Mouse (Mus musculus): Measurements from ENCODE around the gene Vnn3.
A peak's percentile ranks its signal among the peaks of the same experiment; 100 is the strongest.

Gene Vnn3

GRCm38 (mm10) chr10:23851228-23851912, at the start of gene Vnn3:
TSS of gene Vnn3 (plus strand) at chr10:23851462.
- no peak for DNase-seq

GRCm38 (mm10) chr10:23802911-23803310, 48.4 kb upstream of the Vnn3 start:
- no peak for DNase-seq

GRCm38 (mm10) chr10:23804665-23805064, 46.6 kb upstream of the Vnn3 start:
- no peak for DNase-seq

- no peak for DNase-seq
These were observed 45.1 kb upstream of the Vnn3 start for GRCm38 (mm10) chr10:23806201-23806600.

GRCm38 (mm10) chr10:23811635-23812437, 39.4 kb upstream of the Vnn3 start:
- DNase-seq: peak; percentile 52

GRCm38 (mm10) chr10:23812438-23812759, 38.9 kb upstream of the Vnn3 start:
- DNase-seq: no peak

- DNase-seq: no peak
These were observed 38.2 kb upstream of the Vnn3 start for GRCm38 (mm10) chr10:23812852-23813766.

GRCm38 (mm10) chr10:23815168-23815567, 36.1 kb upstream of the Vnn3 start:
- peak; percentile 67 for DNase-seq

- no peak for DNase-seq
These were observed 35.0 kb upstream of the Vnn3 start for GRCm38 (mm10) chr10:23816241-23816640.

GRCm38 (mm10) chr10:23826516-23826915, 24.7 kb upstream of the Vnn3 start:
- no peak for DNase-seq

- no peak for DNase-seq
These were observed 15.0 kb upstream of the Vnn3 start for GRCm38 (mm10) chr10:23836003-23836964.

GRCm38 (mm10) chr10:23837115-23837514, 14.1 kb upstream of the Vnn3 start:
- DNase-seq: no peak

- DNase-seq: no peak
These were observed 12.4 kb upstream of the Vnn3 start for GRCm38 (mm10) chr10:23838910-23839309.

GRCm38 (mm10) chr10:23839368-23839767, 11.9 kb upstream of the Vnn3 start:
- DNase-seq: no peak

GRCm38 (mm10) chr10:23840496-23840895, 10.8 kb upstream of the Vnn3 start:
- DNase-seq: no peak

GRCm38 (mm10) chr10:23852096-23852495, 834 bp downstream of the Vnn3 start:
- no peak for DNase-seq

GRCm38 (mm10) chr10:23864362-23865312, 13.4 kb downstream of the Vnn3 start:
- no peak for DNase-seq

- DNase-seq: no peak
These were observed 29.4 kb downstream of the Vnn3 start for GRCm38 (mm10) chr10:23880695-23881094.

GRCm38 (mm10) chr10:23884910-23885309, 33.6 kb downstream of the Vnn3 start:
- DNase-seq: no peak

GRCm38 (mm10) chr10:23886060-23886459, 34.8 kb downstream of the Vnn3 start:
- DNase-seq: no peak

- DNase-seq: no peak
These were observed 41.7 kb downstream of the Vnn3 start for GRCm38 (mm10) chr10:23892987-23893386.
